Mouse (Mus musculus) limb, embryonic 11.5 days (tissue): ENCODE data around the gene Prkce. TPM values are rescaled to one million over a fixed set of nuclear protein-coding genes. Genes with fewer than 3 reads are reported as not detected.

Source experiments
- polyA plus RNA-seq: library from polyadenylated mRNA; unstranded; fragments of >200 nt; fragmentation: Nextera tagmentation; extraction: Ambion mirVana; gene quantifications from 2 replicates; pipeline ENCODE4 v1.2.1, GENCODE M21; 2014

The Prkce gene
- polyA plus RNA-seq, 1 experiment from 2014 or later = 5.1 TPM

Other genes starting within 250 kb of the Prkce start
- gene Srbd1, start 22.6 kb upstream of the Prkce start, polyA plus RNA-seq = 13.9 and 14.3 TPM in 2 replicates